Mouse (Mus musculus): Measurements from ENCODE around the gene Gm17018. TPM values are rescaled to one million over a fixed set of nuclear protein-coding genes. Genes with fewer than 3 reads are reported as not detected.

The Gm17018 gene
- polyA plus RNA-seq, 1 experiment from 2014 or later, result 57.0 TPM

DNA sequence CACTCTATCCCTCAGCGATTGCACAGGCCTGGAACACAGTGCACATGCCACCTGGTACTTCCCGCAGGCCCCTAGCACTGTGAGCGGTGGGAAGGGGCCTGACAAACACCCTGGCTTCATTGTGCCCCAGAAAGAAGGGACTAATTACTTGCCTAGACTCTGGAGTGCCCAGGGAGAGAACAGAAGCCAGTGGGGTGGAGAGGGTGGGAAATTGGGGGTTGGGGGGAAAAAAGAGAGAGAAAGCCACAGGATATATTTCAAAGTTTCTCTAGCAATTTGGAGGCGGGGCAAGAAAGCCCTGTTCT lies 55.8 kb downstream of the Gm17018 start:
- H3K9ac ChIP-seq (replicated peaks; ENCODE audit: low read length), result no peak overlapping the region
- no peaks in the 10 kb centered on the region for H3K36me3 ChIP-seq (ENCODE audit: control insufficient read depth, insufficient read depth, low read length)
- ATAC-seq (ENCODE audit: low FRiP score, low TSS enrichment), result 0 out of 2 replicates have a peak, but pooled peaks have one; percentile 11
- 17% methylated on average over 4 of the region's 4 CpGs for WGBS
- H3K4me1 ChIP-seq (ENCODE audit: control insufficient read depth, insufficient read depth, low read length), result peaks cover 24% of the 10 kb centered on the region
- no peak overlapping the region for H3K27ac ChIP-seq (replicated peaks; ENCODE audit: low read depth, low read length)
- H3K27me3 ChIP-seq (ENCODE audit: control insufficient read depth, insufficient read depth, low read length), result no peaks in the 10 kb centered on the region
- H3K4me2 ChIP-seq (ENCODE audit: low read length), result no peak overlapping the region
- H3K4me3 ChIP-seq (replicated peaks; ENCODE audit: low read depth, low read length), result no peak overlapping the region
- no peaks in the 10 kb centered on the region for H3K9me3 ChIP-seq (ENCODE audit: control insufficient read depth, low read length)
- no peak for DNase-seq

- no peak overlapping the region for H3K9ac ChIP-seq (replicated peaks; ENCODE audit: low read length)
These were observed 56.3 kb downstream of the Gm17018 start for GRCm38 (mm10) chr19:45616735-45617134.

DNA sequence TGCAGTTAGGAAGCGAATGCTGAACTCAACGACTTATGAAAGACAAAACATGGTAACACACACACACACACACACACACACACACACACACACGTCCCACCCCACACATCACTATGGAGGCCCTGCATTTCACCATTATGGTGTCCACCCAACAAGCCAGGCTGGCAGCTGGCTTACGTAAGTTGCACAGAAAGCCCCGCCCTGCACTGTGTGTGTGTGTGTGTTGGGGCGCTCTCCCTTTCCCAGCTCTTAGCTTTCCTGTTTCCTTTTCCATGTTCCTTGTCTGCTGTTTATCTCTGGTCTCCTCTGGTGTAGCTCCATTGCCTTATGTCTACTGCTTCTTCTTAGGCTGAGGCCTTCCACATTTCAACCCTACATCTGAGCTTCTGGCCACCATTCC lies 57.8 kb downstream of the Gm17018 start:
- Histone ChIP-seq H3K4me3 (replicated peaks; ENCODE audit: low read depth, low read length) (no peak overlapping the region), H3K27ac (replicated peaks; ENCODE audit: low read depth, low read length) (no peak overlapping the region), H3K4me1 (ENCODE audit: control insufficient read depth, insufficient read depth, low read length) (peaks cover 24% of the 10 kb centered on the region), H3K9me3 (ENCODE audit: control insufficient read depth, low read length) (no peaks in the 10 kb centered on the region), H3K27me3 (ENCODE audit: control insufficient read depth, insufficient read depth, low read length) (no peaks in the 10 kb centered on the region), H3K4me2 (ENCODE audit: low read length) (no peak overlapping the region), H3K36me3 (ENCODE audit: control insufficient read depth, insufficient read depth, low read length) (no peaks in the 10 kb centered on the region), H3K9ac (replicated peaks; ENCODE audit: low read length) (no peak overlapping the region)
- WGBS, result 93% methylated on average over 6 of the region's 6 CpGs
- no peak for ATAC-seq (ENCODE audit: low FRiP score, low TSS enrichment)
- no peak for DNase-seq

More at GRCm38 (mm10) chr19:45616735-45617134, 56.3 kb downstream of the Gm17018 start:
- Histone ChIP-seq H3K4me1 (ENCODE audit: control insufficient read depth, insufficient read depth, low read length) (peaks cover 24% of the 10 kb centered on the region), H3K27ac (replicated peaks; ENCODE audit: low read depth, low read length) (no peak overlapping the region), H3K4me3 (replicated peaks; ENCODE audit: low read depth, low read length) (no peak overlapping the region), H3K9me3 (ENCODE audit: control insufficient read depth, low read length) (no peaks in the 10 kb centered on the region), H3K36me3 (ENCODE audit: control insufficient read depth, insufficient read depth, low read length) (no peaks in the 10 kb centered on the region), H3K4me2 (ENCODE audit: low read length) (no peak overlapping the region), H3K27me3 (ENCODE audit: control insufficient read depth, insufficient read depth, low read length) (no peaks in the 10 kb centered on the region)
- no peak for DNase-seq
- no peak for ATAC-seq (ENCODE audit: low FRiP score, low TSS enrichment)
- WGBS, result 9% methylated on average over 7 of the region's 7 CpGs

DNA sequence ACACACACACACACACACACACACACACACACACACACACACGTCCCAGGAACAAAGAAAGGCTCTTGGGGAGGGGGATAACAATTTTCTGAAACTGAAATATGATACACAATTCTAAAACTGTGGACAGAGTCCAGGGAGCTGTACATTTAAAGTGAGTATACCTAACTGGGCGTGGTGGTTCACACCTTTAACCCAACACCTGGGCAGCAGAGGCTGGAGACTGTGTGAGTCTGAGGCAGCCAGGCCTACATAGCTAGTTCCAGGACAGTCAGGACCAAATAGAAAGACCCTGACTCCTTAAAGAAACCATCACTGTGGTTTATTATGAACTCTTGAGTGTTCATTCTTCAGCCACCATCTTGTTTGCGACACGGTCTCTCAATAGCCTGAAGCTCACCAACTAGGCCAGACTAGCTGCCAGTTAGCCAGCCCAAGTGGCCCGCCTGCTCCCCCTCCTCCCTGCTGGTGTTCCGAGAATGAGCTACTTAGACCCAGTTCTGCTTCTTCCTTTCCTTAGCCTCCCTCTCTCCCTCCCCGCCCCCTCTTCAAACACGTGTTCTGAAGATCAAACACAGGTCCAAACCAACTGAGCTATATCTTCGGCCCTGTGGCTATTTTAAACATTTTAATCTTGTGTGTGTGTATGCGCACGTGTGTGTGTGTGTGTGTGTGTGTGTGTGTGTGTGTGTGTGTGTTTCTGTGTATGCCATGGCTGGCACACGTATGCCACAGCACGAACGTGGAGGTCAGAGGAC lies 59.5 kb downstream of the Gm17018 start:
- Histone ChIP-seq H3K9me3 (ENCODE audit: control insufficient read depth, low read length) (no peaks in the 10 kb centered on the region), H3K27ac (replicated peaks; ENCODE audit: low read depth, low read length) (no peak overlapping the region), H3K9ac (replicated peaks; ENCODE audit: low read length) (no peak overlapping the region), H3K27me3 (ENCODE audit: control insufficient read depth, insufficient read depth, low read length) (no peaks in the 10 kb centered on the region), H3K4me3 (replicated peaks; ENCODE audit: low read depth, low read length) (no peak overlapping the region), H3K36me3 (ENCODE audit: control insufficient read depth, insufficient read depth, low read length) (no peaks in the 10 kb centered on the region), H3K4me1 (ENCODE audit: control insufficient read depth, insufficient read depth, low read length) (peaks cover 21% of the 10 kb centered on the region), H3K4me2 (ENCODE audit: low read length) (no peak overlapping the region)
- 86% methylated on average over 14 of the region's 14 CpGs for WGBS
- ATAC-seq (ENCODE audit: low FRiP score, low TSS enrichment) (no peak), DNase-seq (no peak)

GRCm38 (mm10) chr19:45621061-45621460 lies 60.6 kb downstream of the Gm17018 start:
- H3K27ac ChIP-seq (replicated peaks; ENCODE audit: low read depth, low read length), result no peak overlapping the region
- peaks cover 9% of the 10 kb centered on the region for H3K4me1 ChIP-seq (ENCODE audit: control insufficient read depth, insufficient read depth, low read length)
- no peak overlapping the region for H3K4me3 ChIP-seq (replicated peaks; ENCODE audit: low read depth, low read length)
- ATAC-seq (ENCODE audit: low FRiP score, low TSS enrichment) (no peak), DNase-seq (no peak)
- H3K36me3 ChIP-seq (ENCODE audit: control insufficient read depth, insufficient read depth, low read length), result peaks cover 5% of the 10 kb centered on the region; the same call in 1 of the 2 replicates
- no peak overlapping the region for H3K9ac ChIP-seq (replicated peaks; ENCODE audit: low read length)
- no peaks in the 10 kb centered on the region for H3K9me3 ChIP-seq (ENCODE audit: control insufficient read depth, low read length)
- 72% methylated on average over 7 of the region's 7 CpGs for WGBS
- H3K4me2 ChIP-seq (ENCODE audit: low read length), result no peak overlapping the region
- no peaks in the 10 kb centered on the region for H3K27me3 ChIP-seq (ENCODE audit: control insufficient read depth, insufficient read depth, low read length)

DNA sequence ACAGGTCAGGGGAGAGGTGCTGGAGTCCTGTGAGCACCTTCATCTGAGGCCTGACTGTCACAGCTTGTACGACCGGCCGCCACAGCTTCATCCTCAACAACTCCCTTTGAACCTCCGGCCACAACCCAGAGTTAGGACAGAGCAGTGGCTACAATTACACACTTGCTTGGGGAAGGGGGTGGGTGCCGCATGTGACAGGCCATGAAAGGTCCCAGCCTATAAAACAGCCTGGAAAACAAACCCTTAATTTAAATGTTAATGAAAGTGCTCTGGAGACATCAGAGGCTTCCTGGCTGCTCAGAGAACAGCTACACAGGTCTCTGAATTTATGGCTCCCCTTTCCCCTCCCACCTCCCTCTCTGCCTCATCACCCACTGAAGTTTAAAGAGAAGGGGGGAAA lies 61.7 kb downstream of the Gm17018 start:
- DNase-seq, result no peak
- H3K9ac ChIP-seq (replicated peaks; ENCODE audit: low read length), result no peak overlapping the region
- H3K9me3 ChIP-seq (ENCODE audit: control insufficient read depth, low read length), result no peaks in the 10 kb centered on the region
- no peak overlapping the region for H3K4me3 ChIP-seq (replicated peaks; ENCODE audit: low read depth, low read length)
- H3K27ac ChIP-seq (replicated peaks; ENCODE audit: low read depth, low read length), result no peak overlapping the region
- WGBS, result 35% methylated on average over 5 of the region's 5 CpGs
- H3K4me1 ChIP-seq (ENCODE audit: control insufficient read depth, insufficient read depth, low read length), result no peaks in the 10 kb centered on the region
- H3K4me2 ChIP-seq (ENCODE audit: low read length), result no peak overlapping the region
- no peaks in the 10 kb centered on the region for H3K27me3 ChIP-seq (ENCODE audit: control insufficient read depth, insufficient read depth, low read length)
- ATAC-seq (ENCODE audit: low FRiP score, low TSS enrichment), result no peak
- peaks cover 8% of the 10 kb centered on the region; the same call in 1 of the 2 replicates for H3K36me3 ChIP-seq (ENCODE audit: control insufficient read depth, insufficient read depth, low read length)

- Histone ChIP-seq H3K9ac (replicated peaks; ENCODE audit: low read length) (no peak overlapping the region), H3K27ac (replicated peaks; ENCODE audit: low read depth, low read length) (no peak overlapping the region), H3K36me3 (ENCODE audit: control insufficient read depth, insufficient read depth, low read length) (peaks cover 8% of the 10 kb centered on the region; the same call in 1 of the 2 replicates), H3K27me3 (ENCODE audit: control insufficient read depth, insufficient read depth, low read length) (no peaks in the 10 kb centered on the region), H3K4me2 (ENCODE audit: low read length) (no peak overlapping the region), H3K4me1 (ENCODE audit: control insufficient read depth, insufficient read depth, low read length) (no peaks in the 10 kb centered on the region), H3K4me3 (replicated peaks; ENCODE audit: low read depth, low read length) (no peak overlapping the region), H3K9me3 (ENCODE audit: control insufficient read depth, low read length) (no peaks in the 10 kb centered on the region)
- DNase-seq (no peak), ATAC-seq (ENCODE audit: low FRiP score, low TSS enrichment) (no peak)
- 88% methylated on average over 4 of the region's 4 CpGs for WGBS
These were observed 63.3 kb downstream of the Gm17018 start for GRCm38 (mm10) chr19:45623710-45624109.

GRCm38 (mm10) chr19:45627036-45627435 lies 66.6 kb downstream of the Gm17018 start:
- Histone ChIP-seq H3K4me3 (replicated peaks; ENCODE audit: low read depth, low read length) (no peak overlapping the region), H3K4me1 (ENCODE audit: control insufficient read depth, insufficient read depth, low read length) (no peaks in the 10 kb centered on the region), H3K9ac (replicated peaks; ENCODE audit: low read length) (no peak overlapping the region), H3K36me3 (ENCODE audit: control insufficient read depth, insufficient read depth, low read length) (peaks cover 16% of the 10 kb centered on the region), H3K4me2 (ENCODE audit: low read length) (no peak overlapping the region), H3K27ac (replicated peaks; ENCODE audit: low read depth, low read length) (no peak overlapping the region), H3K9me3 (ENCODE audit: control insufficient read depth, low read length) (no peaks in the 10 kb centered on the region), H3K27me3 (ENCODE audit: control insufficient read depth, insufficient read depth, low read length) (no peaks in the 10 kb centered on the region)
- 15% methylated on average over 3 of the region's 3 CpGs for WGBS
- DNase-seq (no peak), ATAC-seq (ENCODE audit: low FRiP score, low TSS enrichment) (no peak)

DNA sequence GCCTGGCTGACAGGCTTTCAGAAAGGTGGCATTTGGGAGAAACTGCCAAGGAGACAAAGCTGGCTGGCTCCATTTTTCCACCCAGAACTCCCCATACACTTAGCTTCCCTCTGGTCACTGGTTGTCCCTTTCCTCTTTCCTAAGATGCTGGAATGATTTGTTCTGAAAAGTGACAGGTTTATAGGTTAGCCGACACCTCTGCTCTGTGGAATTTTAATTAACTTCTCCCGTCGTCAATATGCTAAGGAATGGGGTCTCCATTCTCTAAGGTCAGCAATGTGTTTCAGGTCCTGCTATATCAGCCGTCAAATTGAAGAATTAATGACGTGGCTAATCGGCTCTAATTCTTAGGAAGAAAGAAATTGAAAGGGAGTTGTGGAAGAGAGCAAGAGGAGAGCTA lies 68.2 kb downstream of the Gm17018 start:
- Histone ChIP-seq H3K4me2 (ENCODE audit: low read length) (no peak overlapping the region), H3K9me3 (ENCODE audit: control insufficient read depth, low read length) (no peaks in the 10 kb centered on the region), H3K27me3 (ENCODE audit: control insufficient read depth, insufficient read depth, low read length) (no peaks in the 10 kb centered on the region), H3K36me3 (ENCODE audit: control insufficient read depth, insufficient read depth, low read length) (peaks cover 19% of the 10 kb centered on the region), H3K27ac (replicated peaks; ENCODE audit: low read depth, low read length) (no peak overlapping the region), H3K9ac (replicated peaks; ENCODE audit: low read length) (no peak overlapping the region), H3K4me1 (ENCODE audit: control insufficient read depth, insufficient read depth, low read length) (no peaks in the 10 kb centered on the region), H3K4me3 (replicated peaks; ENCODE audit: low read depth, low read length) (no peak overlapping the region)
- DNase-seq (no peak), ATAC-seq (ENCODE audit: low FRiP score, low TSS enrichment) (no peak)
- 46% methylated on average over 6 of the region's 6 CpGs for WGBS
